Mouse (Mus musculus) left cerebral cortex, adult 11 months (tissue): ENCODE measurements around the gene Hba-x.

Experiments used
- DNase-seq: peaks from one replicate; pipeline ENCODE4 v3.0.0; 2022; ENCODE audit warnings: low spot score

Hba-x gene

GRCm38 (mm10) chr11:32276347-32276746 lies at the start of gene Hba-x:
TSS of gene Hba-x (plus strand) at chr11:32276400.
- no peak for DNase-seq

GRCm38 (mm10) chr11:32227041-32227440 lies 49.2 kb upstream of the Hba-x start:
- DNase-seq, result no peak

GRCm38 (mm10) chr11:32227555-32227954 lies 48.6 kb upstream of the Hba-x start:
- no peak for DNase-seq

- no peak for DNase-seq
Observed at GRCm38 (mm10) chr11:32228292-32228845, 47.8 kb upstream of the Hba-x start.

- DNase-seq, result no peak
Observed at GRCm38 (mm10) chr11:32230220-32230619, 46.0 kb upstream of the Hba-x start.

- no peak for DNase-seq
Observed at GRCm38 (mm10) chr11:32231125-32231524, 45.1 kb upstream of the Hba-x start.

DNA sequence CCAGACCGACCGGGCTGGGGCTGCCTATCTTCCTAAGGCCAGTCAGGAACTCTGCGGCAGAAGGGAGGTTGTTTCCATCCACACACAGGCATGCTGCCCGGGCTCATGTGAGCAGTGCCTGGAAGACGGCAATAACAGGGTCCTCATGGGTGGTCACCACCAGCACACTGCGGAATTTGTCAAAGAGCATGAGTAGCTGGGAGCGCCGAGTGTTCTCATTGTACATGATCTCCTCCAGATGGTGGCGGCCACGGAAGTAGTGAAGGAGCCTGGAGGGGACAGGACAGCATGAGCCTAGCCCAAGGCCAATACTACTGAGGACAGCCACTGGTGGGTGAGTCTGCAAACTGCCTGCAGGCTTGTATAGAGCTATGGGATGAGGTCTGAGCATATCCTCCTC lies 43.4 kb upstream of the Hba-x start:
- no peak for DNase-seq

GRCm38 (mm10) chr11:32233895-32234294 lies 42.3 kb upstream of the Hba-x start:
- no peak for DNase-seq

- no peak for DNase-seq
Observed at GRCm38 (mm10) chr11:32234816-32235485, 41.2 kb upstream of the Hba-x start.

- DNase-seq, result no peak
Observed at GRCm38 (mm10) chr11:32235646-32236045, 40.6 kb upstream of the Hba-x start.

GRCm38 (mm10) chr11:32236132-32236531 lies 40.1 kb upstream of the Hba-x start:
- DNase-seq, result no peak

DNA sequence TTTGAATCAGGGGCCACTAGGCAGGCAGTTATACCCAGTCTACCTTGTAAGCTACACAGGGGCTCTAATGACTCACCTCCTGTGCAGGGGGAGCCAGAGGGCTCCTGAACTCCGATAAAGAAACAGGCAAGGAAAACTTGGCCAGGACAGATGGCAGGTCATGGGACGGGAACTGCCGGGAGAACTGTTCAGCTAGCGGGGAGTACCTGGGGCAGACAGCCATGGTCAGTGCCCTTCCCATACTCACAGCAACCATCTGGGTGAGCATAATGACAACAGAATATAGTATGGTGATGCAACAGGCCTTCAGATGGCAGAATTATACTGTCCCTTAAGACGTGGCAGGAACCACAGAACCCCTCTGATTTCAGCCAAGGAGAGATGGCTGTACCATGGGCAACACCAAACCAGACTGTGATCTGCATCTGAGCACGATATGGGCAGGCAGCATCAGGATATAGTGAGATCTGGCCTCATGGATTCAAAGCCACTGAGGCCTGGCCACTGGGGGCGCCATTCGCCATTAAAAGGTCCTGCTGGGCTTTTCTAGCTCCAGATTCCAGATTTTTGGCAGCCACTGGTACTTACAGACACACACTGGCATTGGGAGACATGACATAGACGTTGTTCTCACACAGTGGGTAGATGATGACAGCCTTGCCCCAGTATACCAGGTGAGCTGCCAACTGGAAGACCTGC lies 39.3 kb upstream of the Hba-x start:
- no peak for DNase-seq

GRCm38 (mm10) chr11:32237411-32237795 lies 38.8 kb upstream of the Hba-x start:
- DNase-seq, result no peak

DNA sequence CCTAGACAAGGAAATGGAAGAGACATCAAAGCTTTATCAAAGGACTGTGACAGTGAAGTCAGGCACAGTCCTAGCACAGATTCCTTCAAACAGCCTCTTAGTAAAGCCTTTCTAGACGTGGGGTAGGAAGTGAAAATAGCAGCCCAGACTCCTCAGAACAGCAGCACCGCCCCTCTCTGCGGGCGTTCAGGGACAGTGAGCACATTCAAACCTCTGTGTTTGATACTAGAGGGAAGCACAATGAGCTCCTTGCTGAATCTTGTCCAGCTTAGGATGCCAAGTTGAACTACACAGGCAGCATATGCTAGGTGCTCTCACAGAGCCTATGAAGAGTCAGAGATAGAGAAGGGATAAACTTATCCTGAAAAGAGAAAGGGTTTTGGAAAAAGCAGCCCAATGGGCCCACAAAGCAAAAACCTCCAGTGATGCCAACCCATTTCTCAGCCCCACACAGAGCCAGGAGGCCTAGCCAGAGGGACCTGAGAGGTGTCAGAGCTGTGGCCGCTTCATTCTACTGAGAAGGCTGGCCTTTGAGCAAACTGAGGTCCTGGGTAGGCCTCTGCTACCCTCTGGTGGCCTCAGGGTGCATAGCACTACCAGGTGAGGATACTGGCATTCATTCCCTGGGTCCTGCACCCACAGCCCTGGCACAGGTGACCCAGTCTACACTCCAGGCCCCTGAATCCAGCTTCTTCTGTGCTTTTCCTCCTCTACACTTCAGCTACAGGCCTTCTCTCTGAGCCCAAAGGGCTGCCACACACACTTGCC lies 37.9 kb upstream of the Hba-x start:
- DNase-seq, result no peak

DNA sequence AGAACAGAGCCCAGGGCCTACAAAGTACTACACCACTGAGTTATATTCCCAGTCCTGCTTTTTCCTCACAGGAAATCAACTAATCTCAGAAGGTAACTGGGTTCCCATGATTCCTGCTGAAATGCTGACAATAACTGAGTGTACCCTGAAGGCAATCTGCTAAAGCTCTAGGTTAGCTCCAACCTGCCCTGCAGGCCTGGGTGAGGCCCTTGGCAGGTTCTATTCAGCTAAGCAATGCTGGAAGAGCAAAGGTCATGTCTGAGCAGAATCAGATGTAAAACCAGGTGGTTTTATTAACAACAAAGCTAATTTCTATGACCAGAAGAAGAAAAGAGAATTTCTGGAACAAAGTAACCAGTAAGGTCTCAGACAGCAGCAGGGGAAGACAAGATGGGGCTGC lies 34.8 kb upstream of the Hba-x start:
- DNase-seq, result no peak

GRCm38 (mm10) chr11:32242209-32242608 lies 34.0 kb upstream of the Hba-x start:
- no peak for DNase-seq

DNA sequence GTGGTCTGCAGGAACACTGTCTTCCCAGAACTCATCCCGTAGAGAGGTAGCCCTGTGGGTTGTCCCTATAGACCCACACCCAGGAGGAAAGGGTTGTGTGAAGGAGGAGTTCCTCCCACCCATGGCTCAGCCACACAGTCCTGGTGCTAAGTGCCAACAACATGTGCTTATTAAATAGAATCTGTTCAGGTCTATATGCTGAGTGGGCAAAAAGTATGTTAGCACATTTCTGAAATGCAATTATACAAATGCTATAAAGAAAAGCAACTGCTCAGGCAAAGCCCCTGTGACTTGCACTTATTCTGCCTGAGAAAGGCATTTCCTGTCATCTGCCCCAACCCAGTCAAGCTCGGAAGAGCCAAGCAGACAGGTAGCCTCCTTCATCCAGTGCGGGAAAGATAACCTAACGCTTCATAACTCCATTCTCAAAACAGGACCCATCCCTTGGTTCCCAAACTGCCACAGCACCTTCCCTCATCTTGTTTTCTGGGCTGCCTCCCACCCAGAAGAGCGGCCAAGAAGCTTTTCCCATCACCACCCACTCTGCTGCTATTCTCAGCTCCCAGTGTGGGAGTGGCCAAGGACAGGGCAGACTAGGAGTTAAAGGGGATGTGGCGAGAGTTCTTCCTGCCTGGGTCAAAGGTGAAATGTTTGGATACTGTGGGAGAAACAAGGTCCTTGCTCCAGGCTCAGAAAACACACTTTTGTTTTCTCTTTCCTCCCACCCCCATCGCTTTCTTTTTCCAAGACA lies 32.8 kb upstream of the Hba-x start:
- no peak for DNase-seq

DNA sequence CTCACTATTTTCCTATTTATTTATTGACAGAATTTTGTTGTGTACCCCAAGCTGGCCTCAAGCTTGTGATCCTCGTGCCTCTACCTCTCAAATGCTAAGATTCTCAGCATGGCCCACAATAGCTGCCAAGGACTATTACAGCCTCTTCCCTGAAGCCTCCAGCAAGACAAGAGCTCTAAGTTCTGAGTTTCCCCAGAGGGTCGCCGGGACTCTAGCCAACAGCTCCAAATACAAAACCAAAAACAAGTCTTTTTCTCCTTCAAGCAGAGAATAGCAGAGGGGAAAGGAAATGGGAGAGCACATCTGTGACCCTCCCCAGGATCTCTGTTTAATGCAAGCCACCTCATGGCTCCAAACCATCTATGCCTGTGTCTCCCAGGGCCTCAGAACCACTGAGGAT lies 32.1 kb upstream of the Hba-x start:
- DNase-seq, result no peak

DNA sequence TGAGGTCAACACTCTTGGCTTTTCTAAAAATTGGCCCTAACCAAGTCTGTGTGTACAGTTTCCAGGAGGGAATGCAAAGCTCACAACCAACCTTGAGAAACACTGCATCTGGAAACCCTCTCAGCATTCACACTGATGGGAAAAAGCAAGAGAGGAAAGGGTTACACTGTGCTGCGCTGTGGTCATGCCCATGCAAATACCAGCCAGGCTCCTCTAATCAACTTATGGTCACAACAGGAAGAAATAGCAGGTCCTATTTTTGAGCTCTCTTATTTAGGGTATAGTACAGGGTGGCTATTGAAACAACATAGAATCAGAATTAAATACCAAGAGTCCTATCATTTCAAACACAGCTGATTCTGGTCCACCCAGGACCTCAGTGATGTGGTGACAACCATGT lies 31.6 kb upstream of the Hba-x start:
- DNase-seq, result no peak

DNA sequence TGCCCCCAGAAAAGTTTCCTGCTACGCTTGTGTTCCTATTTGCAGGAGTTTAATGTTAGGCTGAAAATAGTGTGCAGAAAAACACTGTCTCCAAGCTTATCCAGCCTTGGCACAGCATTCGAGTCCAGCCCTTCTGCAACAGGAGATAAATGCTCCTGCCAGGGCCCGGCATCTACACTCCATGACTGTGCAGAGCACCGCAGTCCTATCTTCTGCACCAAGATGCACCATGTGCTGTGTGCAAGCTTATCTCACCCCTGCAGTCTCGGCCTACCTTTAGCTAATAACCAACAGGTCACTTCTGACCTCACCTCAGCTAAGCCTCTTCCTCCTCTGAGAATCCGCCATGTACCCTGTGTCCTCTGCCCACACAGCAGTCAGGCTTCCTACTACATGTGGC lies 30.6 kb upstream of the Hba-x start:
- DNase-seq, result no peak

DNA sequence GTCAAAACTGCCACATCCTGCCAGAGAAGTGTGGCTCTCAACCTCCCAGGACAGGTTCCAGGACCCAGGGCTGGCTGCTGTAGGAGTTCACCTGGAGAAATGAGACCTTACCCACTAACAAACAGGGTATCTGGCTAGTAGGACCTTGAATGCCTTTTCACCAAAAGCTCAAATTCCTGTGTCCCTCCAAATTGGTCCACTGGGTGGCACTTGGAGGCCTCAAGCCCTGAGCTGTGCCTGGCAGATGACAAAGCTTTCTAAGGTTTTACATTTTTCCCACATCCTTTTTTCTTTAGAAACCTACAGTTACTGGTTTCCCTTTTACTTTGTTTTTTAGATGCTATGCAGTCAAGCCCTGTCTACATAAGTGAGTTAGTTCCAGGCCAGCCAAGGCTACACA lies 29.1 kb upstream of the Hba-x start:
- no peak for DNase-seq

GRCm38 (mm10) chr11:32248350-32248749 lies 27.9 kb upstream of the Hba-x start:
- DNase-seq, result no peak
